Mouse (Mus musculus): Measurements from ENCODE around the gene Mlycd. TPM values are rescaled to one million over a fixed set of nuclear protein-coding genes. Genes with fewer than 3 reads are reported as not detected.

Gene Mlycd
- polyA plus RNA-seq, 1 experiment from 2014 or later = 18.0 TPM

DNA sequence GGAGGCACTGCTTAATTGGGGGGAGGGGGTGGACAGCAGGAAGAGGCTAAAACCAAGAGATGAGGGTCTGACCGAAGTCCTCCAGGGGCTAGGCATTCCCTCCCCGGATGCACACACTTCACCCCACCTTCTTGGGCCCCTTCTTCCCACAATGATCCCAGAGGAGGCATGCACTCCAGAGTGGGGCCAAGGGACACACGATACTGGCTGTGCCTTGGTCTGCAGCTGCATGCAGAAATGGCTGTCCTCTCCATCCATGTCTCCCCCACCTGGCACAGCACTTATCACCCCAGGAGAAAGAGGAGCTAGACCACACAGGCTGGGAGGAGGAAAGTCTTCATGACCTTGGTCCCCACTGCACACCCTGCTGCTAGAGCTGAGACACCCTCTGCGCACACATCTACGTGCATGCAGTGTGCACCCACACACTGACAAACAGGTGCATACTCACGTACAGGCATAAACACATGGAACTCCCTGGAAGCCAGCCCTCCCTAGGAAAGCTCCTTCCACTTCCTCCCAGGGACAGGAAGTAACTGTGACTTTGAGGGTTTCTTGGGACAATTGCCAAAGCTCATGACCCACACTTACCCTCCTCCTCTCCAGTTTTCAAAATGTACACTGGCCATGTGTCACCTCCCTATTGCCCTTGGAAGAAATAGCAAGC, 31.5 kb downstream of the Mlycd start:
- Histone ChIP-seq H3K9ac (no peak overlapping the region), H3K4me1 (peaks cover 40% of the 10 kb centered on the region), H3K27me3 (replicated peaks) (no peaks in the 10 kb centered on the region), H3K36me3 (no peaks in the 10 kb centered on the region), H3K4me3 (replicated peaks) (no peak overlapping the region), H3K27ac (peak overlapping the region; percentile 49), H3K4me2 (no peak overlapping the region), H3K9me3 (no peaks in the 10 kb centered on the region)
- WGBS = 67% methylated on average over 6 of the region's 6 CpGs
- no peak for ATAC-seq (ENCODE audit: insufficient read depth, low FRiP score, low read depth)

DNA sequence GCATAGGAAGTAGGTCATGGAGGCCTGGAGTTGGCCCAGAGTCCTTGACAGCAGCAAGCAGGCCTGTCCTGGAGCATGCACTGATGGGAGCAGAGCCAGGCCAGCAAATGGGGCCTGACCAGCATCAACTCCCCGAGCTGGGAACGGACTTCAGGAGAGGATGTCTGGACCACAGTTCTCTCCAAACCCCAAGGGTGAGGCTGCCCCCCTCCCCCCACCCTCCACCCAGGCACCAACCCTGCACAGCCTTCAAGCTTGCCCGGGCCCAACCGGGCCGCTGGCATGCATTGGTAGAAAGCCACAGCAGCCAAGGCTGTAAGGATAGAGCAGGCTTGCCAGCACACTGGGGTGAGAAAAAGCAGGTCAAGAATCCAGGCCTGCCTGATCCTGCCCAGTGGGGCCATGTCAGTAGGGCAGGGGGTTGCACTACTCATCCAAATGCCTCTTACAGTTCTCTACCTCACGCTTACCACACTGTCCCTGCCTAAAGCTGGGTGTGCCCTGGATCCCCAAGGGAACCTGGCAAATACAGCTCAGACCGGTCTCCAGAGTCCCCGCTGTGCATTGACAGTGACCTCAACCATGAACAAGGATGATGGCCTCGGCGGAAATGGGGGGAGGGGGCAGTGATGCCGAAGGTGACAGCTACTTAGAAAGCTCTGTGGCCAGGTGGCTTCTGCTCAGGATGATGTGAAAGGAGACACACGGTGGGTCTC, 33.1 kb downstream of the Mlycd start:
- 68% methylated on average over 12 of the region's 12 CpGs for WGBS
- H3K36me3 ChIP-seq = no peaks in the 10 kb centered on the region
- no peak overlapping the region for H3K27ac ChIP-seq
- ATAC-seq (ENCODE audit: insufficient read depth, low FRiP score, low read depth) = no peak
- H3K27me3 ChIP-seq (replicated peaks) = no peaks in the 10 kb centered on the region
- no peaks in the 10 kb centered on the region for H3K9me3 ChIP-seq
- H3K4me3 ChIP-seq (replicated peaks) = no peak overlapping the region
- no peak overlapping the region for H3K4me2 ChIP-seq
- no peak overlapping the region for H3K9ac ChIP-seq
- H3K4me1 ChIP-seq = peaks cover 31% of the 10 kb centered on the region

DNA sequence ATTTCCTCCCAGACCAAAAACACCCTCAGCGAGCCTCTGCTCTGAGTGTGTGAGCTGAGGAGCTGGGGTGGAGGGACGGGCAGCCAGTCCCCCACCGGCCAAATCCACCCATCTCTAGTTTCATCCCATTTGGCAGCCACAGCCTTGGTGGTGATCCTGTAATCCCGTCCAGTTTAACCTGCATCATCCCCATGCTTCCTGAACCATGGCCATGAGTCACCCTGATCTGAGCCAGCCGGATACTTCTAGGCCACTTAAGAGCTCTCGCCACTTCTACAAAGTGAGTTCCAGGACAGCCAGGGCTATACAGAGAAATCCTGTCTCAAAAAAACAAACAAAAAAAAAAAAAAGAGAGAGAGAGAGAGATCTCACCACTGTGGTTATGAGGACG, 33.7 kb downstream of the Mlycd start:
- Histone ChIP-seq H3K36me3 (no peaks in the 10 kb centered on the region), H3K4me1 (peaks cover 31% of the 10 kb centered on the region), H3K4me2 (no peak overlapping the region), H3K9me3 (no peaks in the 10 kb centered on the region), H3K27ac (no peak overlapping the region), H3K9ac (no peak overlapping the region), H3K27me3 (replicated peaks) (no peaks in the 10 kb centered on the region), H3K4me3 (replicated peaks) (no peak overlapping the region)
- 54% methylated on average over 7 of the region's 7 CpGs for WGBS
- no peak for ATAC-seq (ENCODE audit: insufficient read depth, low FRiP score, low read depth)

DNA sequence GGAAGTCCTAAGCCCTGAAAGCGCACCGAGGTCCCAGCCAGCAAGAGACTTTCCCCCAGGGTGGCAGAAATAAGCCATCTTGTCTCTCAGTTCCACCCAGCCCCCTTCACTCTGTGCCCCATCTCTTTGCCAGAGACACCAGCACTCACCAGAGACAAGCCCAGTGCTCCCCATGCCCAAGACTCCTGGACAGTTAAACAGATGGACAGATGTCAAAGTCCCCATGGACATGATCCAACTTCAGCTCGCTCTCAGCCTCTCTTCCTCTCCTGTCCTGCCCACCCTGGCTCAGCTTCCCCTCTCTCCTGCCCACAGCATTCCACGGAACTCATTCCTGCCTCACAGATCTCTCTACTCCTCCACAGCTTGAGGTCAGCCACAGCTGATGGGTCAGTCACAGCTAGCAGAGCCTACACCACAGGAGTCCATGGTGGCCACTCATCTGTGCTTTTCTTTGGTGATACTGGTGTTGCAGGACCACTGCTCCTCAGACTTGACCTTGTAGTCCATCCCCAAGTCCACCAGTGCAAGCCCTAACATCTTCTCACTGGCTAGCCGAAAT, 34.2 kb downstream of the Mlycd start:
- no peak for ATAC-seq (ENCODE audit: insufficient read depth, low FRiP score, low read depth)
- H3K27ac ChIP-seq = no peak overlapping the region
- H3K36me3 ChIP-seq = no peaks in the 10 kb centered on the region
- no peak overlapping the region for H3K9ac ChIP-seq
- no peaks in the 10 kb centered on the region for H3K27me3 ChIP-seq (replicated peaks)
- no peak overlapping the region for H3K4me2 ChIP-seq
- H3K4me3 ChIP-seq (replicated peaks) = no peak overlapping the region
- 65% methylated on average over 5 of the region's 5 CpGs for WGBS
- H3K9me3 ChIP-seq = no peaks in the 10 kb centered on the region
- H3K4me1 ChIP-seq = peaks cover 27% of the 10 kb centered on the region

DNA sequence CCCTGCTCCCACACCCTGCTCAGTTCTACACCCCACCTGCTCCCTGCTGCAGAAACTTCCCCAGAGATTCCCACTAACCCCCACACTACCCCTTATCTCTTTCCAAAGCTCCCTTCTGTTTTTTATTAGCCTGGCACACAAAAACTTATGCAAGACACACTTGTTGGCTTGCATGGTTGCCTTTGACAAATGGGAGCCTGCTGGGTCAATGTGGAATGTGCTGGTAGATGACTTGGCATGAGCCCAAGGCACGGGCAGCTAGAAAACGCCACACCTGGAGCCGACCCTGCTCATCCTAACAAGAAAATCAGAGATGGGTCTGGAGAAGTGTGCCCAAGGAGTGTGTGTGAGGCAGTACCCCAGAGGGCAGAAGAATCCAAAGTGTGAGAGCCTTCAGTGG, 34.9 kb downstream of the Mlycd start:
- no peak overlapping the region for H3K9ac ChIP-seq
- H3K4me2 ChIP-seq = no peak overlapping the region
- 69% methylated on average over 3 of the region's 3 CpGs for WGBS
- ATAC-seq (ENCODE audit: insufficient read depth, low FRiP score, low read depth) = no peak
- H3K4me1 ChIP-seq = peaks cover 20% of the 10 kb centered on the region
- no peaks in the 10 kb centered on the region for H3K9me3 ChIP-seq
- no peaks in the 10 kb centered on the region for H3K27me3 ChIP-seq (replicated peaks)
- H3K4me3 ChIP-seq (replicated peaks) = no peak overlapping the region
- no peaks in the 10 kb centered on the region for H3K36me3 ChIP-seq
- 0 out of 2 replicates have a peak overlapping the region, but pooled peaks have one; percentile 5 for H3K27ac ChIP-seq

DNA sequence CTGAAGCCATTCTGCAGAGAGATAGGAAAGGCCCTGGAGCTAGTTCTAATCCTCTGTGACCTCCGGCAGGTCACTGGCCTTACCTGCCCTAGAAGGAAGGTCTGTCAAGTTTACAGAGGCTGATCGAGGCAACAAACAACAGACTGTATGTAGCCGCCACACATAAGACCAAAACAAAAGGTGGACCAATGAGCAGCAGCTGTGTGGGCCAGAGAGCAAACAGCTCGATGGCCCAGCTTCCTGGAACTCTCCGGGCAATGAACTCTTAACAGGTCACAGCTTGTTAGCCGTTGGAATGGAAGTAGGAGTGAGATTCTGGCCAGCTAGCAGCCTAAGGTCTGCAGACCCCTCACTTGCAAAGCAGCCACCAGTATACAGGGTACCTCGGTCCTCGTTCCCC, 35.6 kb downstream of the Mlycd start:
- 66% methylated on average over 8 of the region's 8 CpGs for WGBS
- no peak for ATAC-seq (ENCODE audit: insufficient read depth, low FRiP score, low read depth)
- H3K9me3 ChIP-seq = no peaks in the 10 kb centered on the region
- peaks cover 19% of the 10 kb centered on the region for H3K4me1 ChIP-seq
- H3K36me3 ChIP-seq = no peaks in the 10 kb centered on the region
- no peak overlapping the region for H3K27ac ChIP-seq
- no peaks in the 10 kb centered on the region for H3K27me3 ChIP-seq (replicated peaks)
- H3K4me2 ChIP-seq = no peak overlapping the region
- no peak overlapping the region for H3K9ac ChIP-seq
- H3K4me3 ChIP-seq (replicated peaks) = no peak overlapping the region

- no peak for ATAC-seq (ENCODE audit: insufficient read depth, low FRiP score, low read depth)
- Histone ChIP-seq H3K27ac (no peak overlapping the region), H3K9ac (no peak overlapping the region), H3K4me2 (no peak overlapping the region), H3K4me1 (peaks cover 19% of the 10 kb centered on the region), H3K4me3 (replicated peaks) (no peak overlapping the region), H3K36me3 (no peaks in the 10 kb centered on the region), H3K9me3 (no peaks in the 10 kb centered on the region), H3K27me3 (replicated peaks) (no peaks in the 10 kb centered on the region)
- WGBS = 79% methylated on average over 7 of the region's 7 CpGs
Observed at GRCm38 (mm10) chr8:119430690-119431089, 36.0 kb downstream of the Mlycd start.

DNA sequence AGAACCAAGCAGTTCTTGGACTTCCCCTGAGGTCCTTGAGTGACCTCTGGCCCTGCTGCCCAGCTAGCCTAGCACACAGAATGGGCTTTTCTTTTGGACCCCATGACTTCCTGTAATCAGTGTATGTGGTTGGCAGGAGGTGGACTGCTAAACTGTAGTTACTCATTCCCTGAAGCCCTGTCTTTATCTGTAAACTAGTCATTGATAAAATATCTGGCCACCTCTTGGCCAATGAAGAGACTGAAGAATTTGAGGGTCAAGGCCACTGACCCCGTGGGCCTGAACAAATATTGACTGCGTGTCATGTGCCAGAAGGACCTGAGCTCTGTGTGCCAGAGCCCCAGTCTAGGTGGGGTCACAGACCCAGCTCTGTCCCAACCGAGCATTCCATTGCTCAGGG, 37.7 kb downstream of the Mlycd start:
- Histone ChIP-seq H3K4me2 (no peak overlapping the region), H3K27ac (no peak overlapping the region), H3K36me3 (no peaks in the 10 kb centered on the region), H3K9ac (no peak overlapping the region), H3K27me3 (replicated peaks) (no peaks in the 10 kb centered on the region), H3K9me3 (no peaks in the 10 kb centered on the region), H3K4me3 (replicated peaks) (no peak overlapping the region), H3K4me1 (peaks cover 25% of the 10 kb centered on the region)
- ATAC-seq (ENCODE audit: insufficient read depth, low FRiP score, low read depth) = peak; percentile 33; the same call in 1 of the 2 replicates
- WGBS = 44% methylated on average over 3 of the region's 3 CpGs

- WGBS = 88% methylated on average over 13 of the region's 13 CpGs
- H3K4me2 ChIP-seq = no peak within 1 kb of the TSS
- H3K4me3 ChIP-seq (replicated peaks) = no peak within 1 kb of the TSS
- H3K4me1 ChIP-seq = peaks cover 19% of the 10 kb centered on the region; the same call in 1 of the 2 replicates
- no peak for ATAC-seq (ENCODE audit: insufficient read depth, low FRiP score, low read depth)
- no peaks in the 10 kb centered on the region for H3K27me3 ChIP-seq (replicated peaks)
- no peak within 1 kb of the TSS for H3K27ac ChIP-seq
- no peaks in the 10 kb centered on the region for H3K9me3 ChIP-seq
- no peak within 1 kb of the TSS for H3K9ac ChIP-seq
- no peaks in the 10 kb centered on the region for H3K36me3 ChIP-seq
Observed at GRCm38 (mm10) chr8:119433582-119434174, 39.0 kb downstream of the Mlycd start, which contains the start of gene Osgin1. TSS of gene Osgin1 (plus strand) at chr8:119434124.

GRCm38 (mm10) chr8:119434569-119434968, 39.9 kb downstream of the Mlycd start:
- ATAC-seq (ENCODE audit: insufficient read depth, low FRiP score, low read depth) = no peak

DNA sequence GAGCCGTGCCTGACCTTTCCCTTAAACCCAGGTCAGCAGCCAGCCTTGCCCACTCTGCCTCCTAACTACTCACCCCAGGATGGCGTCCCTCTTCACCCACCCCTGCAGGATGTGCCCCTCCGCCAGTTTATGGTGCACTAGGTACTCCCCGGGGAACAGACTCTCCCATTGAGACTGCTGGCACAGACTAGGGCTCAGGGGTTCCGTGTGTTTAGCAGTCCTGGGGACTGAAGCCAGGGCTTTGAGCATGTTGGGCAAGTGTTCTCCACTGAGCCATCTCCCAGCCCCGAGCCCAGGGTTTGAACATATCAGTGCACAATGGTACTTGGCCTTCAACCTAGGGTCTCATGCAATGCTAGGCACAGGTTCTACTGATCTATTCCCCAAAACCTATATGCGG, 40.8 kb downstream of the Mlycd start:
- Histone ChIP-seq H3K27me3 (replicated peaks) (no peaks in the 10 kb centered on the region), H3K9me3 (no peaks in the 10 kb centered on the region), H3K4me2 (no peak overlapping the region), H3K9ac (no peak overlapping the region), H3K4me3 (replicated peaks) (no peak overlapping the region), H3K36me3 (no peaks in the 10 kb centered on the region), H3K27ac (no peak overlapping the region), H3K4me1 (peaks cover 28% of the 10 kb centered on the region)
- WGBS = 87% methylated on average over 7 of the region's 7 CpGs
- no peak for ATAC-seq (ENCODE audit: insufficient read depth, low FRiP score, low read depth)

More at GRCm38 (mm10) chr8:119434569-119434968, 39.9 kb downstream of the Mlycd start:
- Histone ChIP-seq H3K9me3 (no peaks in the 10 kb centered on the region), H3K4me3 (replicated peaks) (no peak overlapping the region), H3K9ac (no peak overlapping the region), H3K27me3 (replicated peaks) (no peaks in the 10 kb centered on the region), H3K27ac (no peak overlapping the region), H3K4me2 (no peak overlapping the region), H3K4me1 (peaks cover 18% of the 10 kb centered on the region), H3K36me3 (no peaks in the 10 kb centered on the region)
- 61% methylated on average over 6 of the region's 6 CpGs for WGBS

GRCm38 (mm10) chr8:119436331-119436730, 41.7 kb downstream of the Mlycd start:
- Histone ChIP-seq H3K4me2 (peak overlapping the region; percentile 51; the same call in 1 of the 2 replicates), H3K9me3 (no peaks in the 10 kb centered on the region), H3K4me1 (peaks cover 36% of the 10 kb centered on the region), H3K4me3 (replicated peaks) (no peak overlapping the region), H3K27ac (no peak overlapping the region), H3K9ac (no peak overlapping the region), H3K27me3 (replicated peaks) (no peaks in the 10 kb centered on the region), H3K36me3 (no peaks in the 10 kb centered on the region)
- WGBS = 88% methylated on average over 10 of the region's 10 CpGs
- no peak for ATAC-seq (ENCODE audit: insufficient read depth, low FRiP score, low read depth)

All from stomach, embryonic 15.5 days (tissue).